Mouse (Mus musculus) small intestine, adult 2 months (tissue): Measurements from ENCODE around the gene Zdhhc13. TPM values are rescaled to one million over a fixed set of nuclear protein-coding genes. Genes with fewer than 3 reads are reported as not detected.

ENCODE experiments used
- H3K27ac ChIP-seq: fragments of 200-500 bp; 2 replicates; pipeline ENCODE4 v1.5.1; 2012; ENCODE audit warnings: low read depth, low read length, control low read depth, inconsistent platforms; ENCODE audit not compliant: insufficient read depth
- H3K27me3 ChIP-seq: fragments of 200-500 bp; 2 replicates; pipeline ENCODE4 v1.6.1; 2012; ENCODE audit warnings: mild to moderate bottlenecking, moderate library complexity, low read length, inconsistent platforms; ENCODE audit not compliant: control insufficient read depth, insufficient read depth
- H3K36me3 ChIP-seq: fragments of 200-500 bp; 2 replicates; pipeline ENCODE4 v1.6.1; 2012; ENCODE audit warnings: mild to moderate bottlenecking, low read length, control low read depth, inconsistent platforms; ENCODE audit not compliant: control insufficient read depth, insufficient read depth
- H3K4me1 ChIP-seq: fragments of 200-500 bp; 2 replicates; pipeline ENCODE4 v1.6.1; 2012; ENCODE audit warnings: low read length, inconsistent platforms, mixed read lengths; ENCODE audit not compliant: control insufficient read depth, insufficient read depth, insufficient read length
- H3K4me3 ChIP-seq: fragments of 200-500 bp; 2 replicates; pipeline ENCODE4 v1.5.1; 2012; ENCODE audit warnings: low read depth, mild to moderate bottlenecking, control low read depth, inconsistent platforms, low read length, moderate library complexity
- CTCF ChIP-seq: fragments of 200-500 bp; IDR thresholded peaks from 2 replicates; pipeline ENCODE4 v1.5.1; 2012; ENCODE audit warnings: low read depth, mild to moderate bottlenecking, control low read depth, inconsistent platforms, low read length, moderate library complexity, mixed read lengths; ENCODE audit not compliant: insufficient replicate concordance, insufficient read length; ENCODE audit errors: extremely low read depth
- POLR2A ChIP-seq: fragments of 200-500 bp; IDR thresholded peaks from 2 replicates; pipeline ENCODE4 v1.6.1; 2012; ENCODE audit warnings: low read depth, mild to moderate bottlenecking, control low read depth, inconsistent platforms, low read length, moderate library complexity
- WGBS: fragments of 180-500 bp; shearing (Covaris S2); methylation state at CpG from one replicate; pipeline ENCODE4 v1.1.7; 2018; 5-methylcytosine and 5-hydroxymethylcytosine counted together
- polyA plus RNA-seq: library from polyadenylated mRNA; depleted of rRNA; stranded (reverse); fragments of >200 nt; gene quantifications from 2 replicates; pipeline ENCODE4 v1.2.3, GENCODE M21; 2012; rRNA removed

Gene Zdhhc13
- 3.6 and 6.8 TPM in 2 replicates for polyA plus RNA-seq

GRCm38 (mm10) chr7:48788851-48789572 is at the start of gene Zdhhc13:
Gene Zdhhc13 (plus strand): TSS chr7:48789003.
- Histone ChIP-seq H3K27me3 (no peaks in the 10 kb centered on the region), H3K4me3 (peak within 1 kb of the TSS; percentile 88), H3K27ac (peak within 1 kb of the TSS; percentile 88), H3K4me1 (peaks cover 7% of the 10 kb centered on the region; the same call in 1 of the 2 replicates), H3K36me3 (peaks cover 6% of the 10 kb centered on the region; the same call in 1 of the 2 replicates)
- WGBS = 1% methylated on average over 57 of the region's 57 CpGs
- TF ChIP-seq CTCF (no peak), POLR2A (peak; percentile 77)

DNA sequence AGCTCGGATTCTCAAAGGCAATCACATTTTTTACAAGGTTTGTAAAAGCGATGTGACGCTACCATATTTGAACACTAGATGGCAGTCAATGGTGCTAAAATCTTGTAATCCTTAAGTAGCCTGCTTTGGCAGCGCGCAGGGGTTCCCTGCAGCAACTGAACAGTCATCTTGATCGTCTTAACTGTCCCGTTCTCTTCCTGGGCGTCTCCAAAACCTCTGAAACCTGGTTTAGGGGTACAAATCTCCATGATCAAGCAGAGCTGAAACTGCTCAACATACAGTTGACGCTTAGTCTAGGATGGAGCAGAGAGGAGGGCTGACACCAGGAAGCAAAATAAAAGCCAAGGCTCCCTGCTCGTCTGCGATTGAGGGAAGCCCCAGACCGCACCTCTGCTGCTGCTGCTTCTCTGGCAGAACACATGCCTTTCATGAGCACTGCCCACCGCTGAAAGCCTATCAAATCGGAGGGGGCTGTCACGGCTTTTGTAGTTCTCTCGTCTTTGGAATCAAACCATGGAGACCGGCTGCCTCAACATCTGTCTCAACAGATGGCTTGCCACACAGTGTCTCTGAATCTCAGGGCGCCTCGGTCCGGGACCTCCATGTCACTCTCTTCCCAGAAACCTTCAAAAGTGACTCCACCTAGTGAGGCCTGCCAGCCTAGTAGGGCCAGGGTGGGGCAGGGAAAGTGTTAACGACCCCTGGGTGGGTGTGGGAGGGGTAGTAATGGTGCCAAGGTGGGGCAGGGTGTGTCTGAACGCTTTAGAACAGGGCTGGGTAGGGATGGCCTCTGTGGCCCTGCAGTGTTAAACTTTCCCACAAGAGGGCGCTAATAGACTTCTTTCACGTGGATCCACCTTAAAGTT is 39.3 kb upstream of the Zdhhc13 start:
- no peaks in the 10 kb centered on the region for H3K36me3 ChIP-seq

GRCm38 (mm10) chr7:48750164-48750809 is 38.5 kb upstream of the Zdhhc13 start:
- Histone ChIP-seq H3K4me1 (peaks cover 21% of the 10 kb centered on the region; the same call in 1 of the 2 replicates), H3K27ac (peak overlapping the region; percentile 96), H3K36me3 (no peaks in the 10 kb centered on the region), H3K4me3 (no peak overlapping the region), H3K27me3 (no peaks in the 10 kb centered on the region)
- TF ChIP-seq POLR2A = peak; percentile 24; the same call in 1 of the 2 replicates
- TF ChIP-seq CTCF = no peak
- 23% methylated on average over 8 of the region's 8 CpGs for WGBS

More for the DNA sequence above, 39.3 kb upstream of the Zdhhc13 start:
- TF ChIP-seq POLR2A (no peak), CTCF (peak; percentile 80; the same call in 1 of the 2 replicates)
- Histone ChIP-seq H3K27me3 (no peaks in the 10 kb centered on the region), H3K27ac (peak overlapping the region; percentile 96), H3K4me3 (peak overlapping the region; percentile 61), H3K4me1 (peaks cover 16% of the 10 kb centered on the region; the same call in 1 of the 2 replicates)
- under 1% methylated on average over 24 of the region's 24 CpGs for WGBS

GRCm38 (mm10) chr7:48751222-48751621 is 37.6 kb upstream of the Zdhhc13 start:
- TF ChIP-seq CTCF (no peak), POLR2A (no peak)
- Histone ChIP-seq H3K36me3 (no peaks in the 10 kb centered on the region), H3K27me3 (no peaks in the 10 kb centered on the region), H3K27ac (peak overlapping the region; percentile 96), H3K4me1 (peaks cover 28% of the 10 kb centered on the region; the same call in 1 of the 2 replicates), H3K4me3 (no peak overlapping the region)
- WGBS = 50% methylated on average over 5 of the region's 5 CpGs

DNA sequence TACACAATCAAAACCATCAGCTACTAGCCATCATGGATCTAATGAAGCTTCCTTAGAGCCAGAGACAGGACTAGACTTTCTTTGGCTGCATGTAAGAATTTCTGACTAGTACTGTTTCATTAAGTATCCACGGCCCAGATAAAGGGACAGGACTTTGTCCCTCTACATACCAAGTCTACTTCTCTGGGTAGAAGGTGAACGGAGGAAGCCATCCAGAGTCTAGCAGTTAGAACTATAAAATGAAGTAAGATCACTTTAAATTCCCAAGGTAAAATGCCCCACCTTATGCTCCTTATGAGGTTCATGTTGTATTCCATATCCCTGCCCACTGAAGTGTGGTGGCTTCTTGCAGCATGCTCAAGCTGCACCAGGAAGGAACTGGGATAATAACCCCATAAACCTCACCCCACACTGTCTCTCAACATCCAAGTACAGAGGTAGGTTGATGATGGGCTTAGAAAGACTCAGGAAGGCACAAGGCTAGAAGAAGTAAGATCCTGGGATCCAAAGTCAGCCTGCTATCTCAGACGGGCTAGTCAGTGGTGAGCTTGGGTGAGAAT is 34.3 kb upstream of the Zdhhc13 start:
- Histone ChIP-seq H3K27ac (peak overlapping the region; percentile 97), H3K4me3 (no peak overlapping the region), H3K36me3 (no peaks in the 10 kb centered on the region), H3K27me3 (no peaks in the 10 kb centered on the region), H3K4me1 (peaks cover 42% of the 10 kb centered on the region; the same call in 1 of the 2 replicates)
- TF ChIP-seq POLR2A = no peak
- no peak for TF ChIP-seq CTCF
- WGBS = 26% methylated on average over 3 of the region's 3 CpGs

GRCm38 (mm10) chr7:48755825-48756224 is 33.0 kb upstream of the Zdhhc13 start:
- H3K36me3 ChIP-seq = no peaks in the 10 kb centered on the region
- H3K4me3 ChIP-seq = no peak overlapping the region
- 56% methylated on average over 3 of the region's 3 CpGs for WGBS
- H3K27me3 ChIP-seq = no peaks in the 10 kb centered on the region
- TF ChIP-seq CTCF (no peak), POLR2A (no peak)
- H3K4me1 ChIP-seq = peaks cover 39% of the 10 kb centered on the region; the same call in 1 of the 2 replicates
- H3K27ac ChIP-seq = no peak overlapping the region
